Mouse (Mus musculus): ENCODE results near the gene Slc35g2. TPM values are rescaled to one million over a fixed set of nuclear protein-coding genes. Genes with fewer than 3 reads are reported as not detected.

Gene Slc35g2
- total RNA-seq, 2 experiments from 2014 or later, result 7.8 to 9.6 TPM

GRCm38 (mm10) chr9:100505498-100505897 lies 65.4 kb downstream of the Slc35g2 start:
- no peak for DNase-seq (ENCODE audit: low spot score in 2 of 2)

Other genes starting within 250 kb of the Slc35g2 start
- gene Il20rb, start 84.3 kb downstream of the Slc35g2 start, total RNA-seq (2021), result 1 to 10 TPM in 1 of 2 experiments, under 1 TPM in 1; 0.63 to 1.4 TPM
- 10 to 100 TPM; 49.3 to 49.9 TPM for gene Nck1, start 25.0 kb downstream of the Slc35g2 start, total RNA-seq (2021)
- gene Stag1, start 26.7 kb upstream of the Slc35g2 start, total RNA-seq (2021), result 10 to 100 TPM; 31.4 to 33.8 TPM